Mouse (Mus musculus) right cerebral cortex, postnatal 25 days (tissue): Measurements from ENCODE around the gene Mmp19.
A peak's percentile ranks its signal among the peaks of the same experiment; 100 is the strongest.
"Not testable (repeated sequence)": the region's sequence is repeated elsewhere in the genome, so short reads cannot be mapped to it uniquely, and the experiment has no call there.

Experiments used
- DNase-seq: peaks from one replicate; pipeline ENCODE4 v3.0.0; 2022

Gene Mmp19

DNA sequence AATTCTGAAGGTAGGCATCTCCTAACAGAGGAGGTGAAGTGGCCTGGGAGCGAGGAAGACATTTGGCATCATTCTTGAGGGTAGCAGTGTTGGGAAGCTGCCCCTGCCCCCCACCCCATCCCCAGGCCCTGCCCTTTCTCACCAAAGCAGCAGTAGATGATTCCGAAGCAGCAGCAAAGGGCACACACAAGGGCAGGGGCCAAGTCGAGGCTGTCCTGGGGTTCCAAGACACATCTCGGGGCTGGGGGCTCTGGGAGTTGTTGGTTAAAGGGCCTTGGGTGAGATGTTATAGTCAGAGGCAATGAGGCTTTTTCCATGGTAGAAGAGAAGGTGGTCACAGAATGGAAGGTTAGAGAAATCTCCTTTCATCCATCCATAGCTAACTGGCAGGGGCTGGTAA, 12.2 kb downstream of the Mmp19 start:
- no peak for DNase-seq

DNA sequence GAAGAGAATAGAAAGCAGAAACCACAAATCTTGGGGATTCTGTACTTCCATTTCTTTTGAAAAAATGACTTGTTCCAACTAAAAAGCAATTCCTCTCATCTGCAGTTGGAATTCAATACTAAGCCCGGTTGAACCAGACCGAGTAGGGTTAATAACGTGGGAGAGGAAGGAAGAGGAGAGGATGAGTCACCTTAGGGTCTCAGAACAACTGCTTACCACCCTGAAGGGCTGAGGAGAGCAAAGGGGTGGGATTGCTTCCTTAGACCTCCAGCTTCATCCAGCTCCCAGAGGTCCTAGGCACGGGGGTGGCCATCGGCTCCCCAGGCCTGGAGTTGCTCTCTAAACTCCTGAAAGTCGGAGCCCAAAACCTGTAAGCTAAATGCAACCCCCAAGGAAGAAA, 12.7 kb downstream of the Mmp19 start:
- no peak for DNase-seq

DNA sequence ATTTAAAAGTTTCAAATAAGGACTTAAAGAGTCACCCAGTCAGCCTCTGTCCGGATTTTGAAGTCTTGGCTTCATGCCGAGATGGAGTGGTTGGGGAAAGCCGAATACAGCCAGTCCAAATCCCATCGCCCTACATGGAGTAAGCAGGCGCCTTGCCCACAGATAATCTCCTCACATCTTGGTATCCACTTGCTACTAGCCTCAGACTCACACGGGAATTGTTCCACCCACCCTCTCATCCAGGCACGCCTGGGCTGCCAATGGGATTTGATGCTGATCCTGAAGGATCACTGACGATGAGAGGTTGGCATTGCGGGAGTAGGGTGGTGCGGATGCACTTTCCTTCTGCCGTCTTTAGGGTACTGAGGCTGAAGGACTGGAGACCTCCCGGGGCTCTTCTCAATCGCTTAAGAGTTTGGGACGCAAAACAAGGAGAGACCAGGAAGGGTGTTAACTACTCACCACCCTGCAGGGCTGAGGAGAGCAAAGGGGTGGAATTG, 13.1 kb downstream of the Mmp19 start, which contains the start of gene Dnajc14:
TSS of gene Dnajc14 (plus strand) at position 292 of the 500 bp plus-strand sequence.
- peak; percentile 64 for DNase-seq

DNA sequence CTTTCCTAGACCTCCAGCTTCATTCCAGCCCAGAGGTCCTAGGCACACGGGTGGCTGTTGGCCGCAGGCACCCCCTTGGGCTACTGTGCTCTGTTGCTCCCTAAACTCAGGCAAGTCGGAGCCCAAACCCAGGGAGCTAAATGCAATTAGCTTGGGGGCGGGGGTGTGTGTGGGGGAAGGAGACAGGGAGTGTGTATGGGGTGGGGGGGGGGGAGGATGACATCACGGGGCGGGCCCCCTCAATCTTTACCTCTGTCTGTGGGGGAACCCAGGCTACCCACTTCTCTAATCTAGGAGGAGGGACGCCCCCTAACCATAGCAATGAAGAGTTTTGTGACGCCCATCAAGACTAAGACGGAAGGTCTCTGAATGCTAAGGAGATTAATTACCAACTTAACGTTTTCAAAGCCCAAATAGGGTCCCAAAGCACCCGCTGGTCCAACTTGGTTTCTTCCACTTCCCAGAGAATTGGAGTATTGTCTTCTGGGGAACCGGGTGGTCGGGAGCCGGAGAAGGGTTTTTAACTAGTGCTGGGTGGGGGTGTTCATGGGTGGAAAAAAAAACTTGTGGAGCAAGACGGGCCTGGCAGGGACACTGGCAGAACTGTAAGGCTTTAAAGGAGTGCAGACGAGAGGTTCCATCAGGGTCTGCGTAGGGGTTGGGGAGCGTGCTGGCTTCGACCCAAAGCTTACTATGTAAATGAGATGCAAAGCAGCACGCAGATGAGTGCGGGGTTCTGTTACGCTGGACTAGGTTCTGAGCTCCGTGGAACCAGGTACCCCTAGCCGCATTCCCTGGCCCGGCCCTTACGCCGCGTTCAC, 13.8 kb downstream of the Mmp19 start, which contains the start of gene Tmem198b:
TSS of gene Tmem198b (minus strand) at position 100 of the 821 bp plus-strand sequence.
- peak; percentile 66 for DNase-seq

DNA sequence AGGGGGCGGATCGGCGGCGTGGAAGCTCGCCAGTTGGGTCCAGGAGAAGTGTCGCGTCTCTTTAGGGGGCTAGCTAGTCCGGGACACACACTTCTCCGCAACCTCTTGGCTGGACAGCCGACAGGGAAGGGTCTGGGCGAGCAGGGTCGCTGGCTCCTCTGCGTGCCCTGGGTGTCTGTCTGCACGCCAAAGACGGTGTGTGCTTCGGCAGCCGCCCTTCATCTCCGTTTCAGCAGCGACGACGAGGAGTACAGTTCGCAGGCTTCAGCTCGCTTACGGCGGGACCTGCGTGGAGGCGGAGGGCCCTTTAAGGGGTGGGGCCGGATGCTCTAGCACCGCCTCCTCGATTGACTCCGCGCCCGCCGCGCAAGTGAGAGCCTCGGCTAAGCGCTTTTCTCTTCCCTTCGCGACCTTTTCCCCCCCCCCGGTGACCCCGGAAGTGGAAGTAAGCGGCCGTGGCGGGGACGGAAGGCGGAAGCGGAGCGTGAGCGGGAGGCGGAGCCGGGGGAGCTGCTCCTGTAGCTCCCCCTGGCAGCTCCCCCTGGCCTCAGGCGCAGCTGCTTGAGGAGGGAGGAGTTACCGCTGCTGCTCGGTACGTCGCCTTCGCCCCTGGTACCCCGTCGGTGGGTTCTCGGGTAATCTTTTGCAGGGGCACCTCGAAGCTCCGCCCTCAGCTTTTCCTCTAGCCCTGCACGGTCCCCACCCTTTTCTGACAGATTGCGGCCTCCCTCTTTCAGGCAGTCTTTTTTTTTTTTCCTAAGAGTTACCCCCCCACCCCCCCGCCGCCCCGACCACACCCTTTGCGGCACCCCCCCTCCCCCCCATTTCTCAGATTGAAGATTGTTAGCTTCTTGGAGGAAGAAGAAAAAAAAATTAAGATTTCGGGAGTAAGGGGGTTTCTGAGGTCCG, 14.6 kb downstream of the Mmp19 start:
- DNase-seq: peak; percentile 93

DNA sequence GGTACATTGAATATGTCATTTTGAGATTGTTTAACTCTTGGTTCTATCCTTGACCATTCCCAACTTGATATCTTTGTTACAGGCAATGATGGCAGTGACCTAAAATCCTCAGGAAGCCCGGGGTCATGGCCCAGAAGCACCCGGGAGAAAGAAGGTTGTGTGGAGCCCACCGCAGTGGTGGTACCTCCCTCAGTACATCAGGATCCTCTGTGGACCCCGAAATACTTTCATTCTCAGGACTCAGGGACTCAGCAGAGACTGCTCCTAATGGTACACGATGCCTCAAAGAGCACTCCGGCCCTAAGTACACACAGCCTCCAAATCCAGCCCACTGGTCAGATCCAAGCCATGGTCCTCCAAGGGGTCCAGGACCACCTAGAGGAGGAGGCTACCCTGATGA, 15.4 kb downstream of the Mmp19 start:
- DNase-seq: no peak

DNA sequence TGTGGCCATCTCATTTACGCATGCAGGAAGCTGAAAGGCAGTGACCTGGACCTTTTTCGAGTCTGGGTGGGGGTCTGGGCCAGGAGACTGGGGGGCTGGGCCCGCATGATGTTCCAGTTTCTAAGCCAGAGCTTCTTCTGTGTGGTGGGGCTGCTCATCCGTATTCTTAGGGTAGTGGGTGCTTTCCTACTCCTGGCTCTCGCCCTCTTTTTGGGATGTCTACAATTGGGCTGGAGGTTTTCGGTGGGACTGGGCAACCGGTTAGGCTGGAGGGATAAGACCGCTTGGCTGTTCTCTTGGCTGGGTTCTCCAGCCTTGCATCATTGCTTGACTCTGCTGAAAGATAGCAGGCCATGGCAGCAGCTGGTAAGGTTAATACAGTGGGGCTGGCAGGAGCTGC, 16.3 kb downstream of the Mmp19 start:
- DNase-seq: no peak

DNA sequence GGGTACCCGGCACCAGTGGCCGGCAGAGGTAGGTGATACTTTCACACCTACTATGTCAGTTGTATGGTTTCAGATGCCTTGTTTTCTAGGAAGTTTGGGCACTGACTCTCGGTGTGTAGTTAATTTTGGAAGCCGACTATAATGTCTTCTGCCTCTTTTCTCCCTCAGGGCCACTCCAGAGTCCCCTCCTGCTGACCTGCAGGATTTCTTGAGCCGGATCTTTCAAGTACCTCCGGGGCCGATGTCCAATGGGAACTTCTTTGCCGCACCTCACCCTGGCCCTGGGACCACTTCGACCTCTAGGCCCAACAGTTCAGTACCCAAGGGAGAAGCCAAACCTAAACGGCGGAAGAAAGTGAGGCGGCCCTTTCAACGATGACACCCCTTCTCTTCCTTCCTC, 26.3 kb downstream of the Mmp19 start, which contains the start of gene Sarnp:
TSS of gene Sarnp (plus strand) at position 301 of the 400 bp plus-strand sequence.
- no peak for DNase-seq

DNA sequence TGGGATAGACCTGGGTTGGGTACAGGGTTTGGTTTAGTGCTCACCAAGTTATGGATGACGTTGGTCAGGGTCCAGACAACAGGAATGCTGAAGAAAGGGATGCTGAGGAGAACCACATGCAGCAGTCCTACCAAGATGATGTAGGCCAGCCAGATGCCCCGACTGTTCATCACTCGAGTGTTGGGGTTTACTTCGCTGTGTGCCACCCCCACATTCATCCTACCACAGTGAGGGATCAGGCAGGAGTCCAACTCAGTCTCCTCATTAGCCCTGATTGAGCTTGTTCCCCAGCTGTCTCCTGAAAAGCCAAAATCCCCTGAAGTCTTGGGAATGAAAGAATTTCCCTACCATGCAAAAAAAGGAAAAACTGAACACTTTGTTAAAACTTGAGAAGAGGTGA, 29.5 kb downstream of the Mmp19 start:
- DNase-seq: no peak

DNA sequence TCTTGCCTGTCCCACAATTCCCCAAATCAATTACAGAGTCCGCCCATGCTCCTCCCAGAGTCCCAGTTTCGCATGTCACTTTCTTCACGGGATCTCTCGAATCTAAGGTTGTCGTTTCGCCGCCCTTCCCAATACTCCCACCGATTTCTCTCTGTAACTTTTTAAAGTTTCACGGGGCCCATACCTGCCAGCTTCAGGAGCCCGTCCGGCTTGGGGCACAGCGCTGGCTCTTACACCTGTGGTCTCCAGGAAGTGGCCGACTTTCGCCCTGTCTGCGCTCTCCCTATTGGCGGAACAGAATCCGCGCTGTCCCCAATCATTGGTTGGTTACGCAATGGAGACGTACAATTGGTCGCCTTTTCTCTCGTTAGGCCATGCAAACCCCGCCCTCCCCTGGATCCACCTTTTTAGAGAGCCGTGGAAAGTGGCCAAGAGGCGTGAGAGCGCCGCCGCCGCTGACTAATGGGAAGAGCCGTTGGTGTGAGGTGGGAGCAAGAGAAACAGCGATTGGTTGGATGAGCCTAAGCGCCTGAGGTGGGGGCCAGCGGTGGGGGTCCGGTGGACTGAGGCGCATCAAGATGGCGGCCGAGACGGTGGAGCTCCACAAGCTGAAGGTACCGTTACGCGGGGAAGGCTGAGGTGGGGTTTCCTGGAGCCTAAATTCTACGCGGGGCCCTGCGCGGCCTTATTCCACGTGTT, 30.8 kb downstream of the Mmp19 start, which contains the start of gene Ormdl2:
TSS of gene Ormdl2 (minus strand) at position 288 of the 699 bp plus-strand sequence.
- DNase-seq: peak; percentile 99

DNA sequence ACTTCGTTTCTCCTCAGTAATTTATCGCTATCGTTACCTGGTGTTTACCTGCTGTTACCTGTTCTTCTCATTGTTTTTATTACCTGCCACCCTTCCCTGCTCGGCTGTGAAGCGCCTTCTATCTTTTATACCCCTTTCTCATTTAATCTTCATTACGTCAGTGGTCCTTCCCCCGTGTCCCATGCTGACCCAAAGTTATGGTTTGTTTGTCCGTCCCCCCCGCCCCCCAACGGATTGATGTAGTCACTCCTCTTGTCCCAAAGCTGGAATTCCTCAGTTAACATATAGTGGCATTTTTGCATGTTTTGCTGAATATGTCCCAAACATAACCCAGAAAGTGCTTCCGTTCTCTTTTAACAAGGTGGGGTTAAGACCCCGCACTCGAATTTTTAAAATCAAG, 31.4 kb downstream of the Mmp19 start:
- no peak for DNase-seq

DNA sequence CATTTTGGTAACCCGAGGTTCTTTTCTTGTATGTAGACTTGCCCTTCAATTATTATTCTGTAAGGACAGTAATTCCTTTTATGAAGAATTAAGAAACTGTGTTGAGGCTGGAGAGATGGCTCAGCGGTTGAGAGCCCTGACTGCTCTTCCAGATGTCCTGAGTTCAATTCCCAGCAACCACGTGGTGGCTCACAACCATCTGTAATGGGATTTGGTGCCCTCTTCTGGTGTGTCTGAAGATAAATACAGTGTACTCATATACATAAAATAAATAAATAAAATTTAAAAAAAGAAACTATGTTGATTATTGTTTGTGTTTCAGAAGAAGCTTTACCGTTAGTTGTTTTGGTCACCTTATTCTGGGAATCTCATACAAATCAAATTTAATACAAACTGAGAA, 32.4 kb downstream of the Mmp19 start:
- DNase-seq: not testable (repeated sequence)

DNA sequence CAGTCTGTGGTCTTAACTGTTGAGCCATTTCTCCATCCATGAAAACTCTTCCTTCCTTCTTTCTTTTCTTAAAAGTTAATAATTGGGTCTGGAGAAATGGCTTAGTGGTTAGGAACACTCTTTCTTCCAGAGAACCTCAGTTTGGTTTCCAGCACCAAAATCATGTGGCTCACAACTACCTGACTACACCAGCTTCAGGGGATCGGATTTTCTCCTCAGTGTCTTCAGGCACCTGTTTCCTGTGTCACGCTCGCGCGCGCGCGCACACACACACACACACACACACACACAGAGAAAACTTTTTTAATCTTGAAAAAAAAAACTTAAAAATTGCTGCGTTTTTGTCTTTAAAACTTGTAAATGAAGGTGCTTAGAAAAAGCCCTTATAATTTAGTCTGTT, 33.1 kb downstream of the Mmp19 start:
- no peak for DNase-seq

DNA sequence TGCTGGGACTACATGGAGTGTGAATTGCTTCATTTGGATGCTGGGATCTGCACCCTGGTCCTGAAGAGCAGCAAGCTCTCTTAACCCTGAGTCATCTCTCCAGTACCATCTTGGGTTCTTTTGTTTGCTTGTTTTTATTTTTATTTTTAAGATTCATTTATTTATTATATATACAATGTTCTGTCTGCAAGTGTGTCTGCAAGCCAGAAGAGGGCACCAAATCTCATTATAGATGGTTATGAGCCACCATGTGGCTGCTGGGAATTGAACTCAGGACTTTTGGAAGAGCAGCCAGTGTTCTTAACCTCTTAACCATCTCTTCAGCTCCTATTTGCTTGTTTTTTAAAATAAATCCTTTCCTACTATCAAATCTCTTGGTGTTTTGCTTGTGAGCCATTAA, 46.7 kb downstream of the Mmp19 start:
- no peak for DNase-seq

DNA sequence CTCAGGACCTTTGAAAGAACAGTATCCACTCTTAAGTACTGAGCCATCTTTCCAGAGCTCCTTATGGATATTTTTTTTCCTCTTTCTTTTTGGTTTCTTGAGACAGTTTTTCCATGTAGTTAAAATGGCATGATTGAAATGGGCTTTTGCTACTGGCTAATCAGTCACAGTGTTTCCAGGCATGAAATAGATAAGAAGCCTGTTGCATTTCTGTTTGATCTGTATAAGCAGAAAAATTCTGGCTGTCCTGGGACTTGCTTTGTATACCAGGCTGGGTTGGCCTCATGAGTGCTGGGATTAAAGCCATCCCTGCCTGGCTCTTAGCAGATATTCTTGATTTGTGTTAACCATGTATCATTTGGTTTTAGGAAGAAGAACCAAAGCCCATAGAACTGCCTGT, 48.7 kb downstream of the Mmp19 start:
- no peak for DNase-seq

DNA sequence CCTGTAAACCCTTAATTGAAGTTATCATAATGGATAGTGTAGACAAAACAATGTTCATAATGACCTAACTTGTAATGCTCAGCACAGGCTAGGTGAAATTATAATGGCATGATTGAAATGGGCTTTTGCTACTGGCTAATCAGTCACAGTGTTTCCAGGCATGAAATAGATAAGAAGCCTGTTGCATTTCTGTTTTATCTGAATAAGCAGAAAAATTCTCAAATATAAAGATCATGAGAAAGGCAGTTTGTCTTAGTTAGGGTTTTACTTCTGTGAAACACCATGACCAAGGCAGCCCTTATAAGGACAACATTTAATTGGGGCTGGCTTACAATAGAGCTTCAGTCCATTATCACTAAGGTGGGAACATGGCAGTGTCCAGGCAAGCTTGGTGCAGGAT, 49.9 kb downstream of the Mmp19 start:
- no peak for DNase-seq

DNA sequence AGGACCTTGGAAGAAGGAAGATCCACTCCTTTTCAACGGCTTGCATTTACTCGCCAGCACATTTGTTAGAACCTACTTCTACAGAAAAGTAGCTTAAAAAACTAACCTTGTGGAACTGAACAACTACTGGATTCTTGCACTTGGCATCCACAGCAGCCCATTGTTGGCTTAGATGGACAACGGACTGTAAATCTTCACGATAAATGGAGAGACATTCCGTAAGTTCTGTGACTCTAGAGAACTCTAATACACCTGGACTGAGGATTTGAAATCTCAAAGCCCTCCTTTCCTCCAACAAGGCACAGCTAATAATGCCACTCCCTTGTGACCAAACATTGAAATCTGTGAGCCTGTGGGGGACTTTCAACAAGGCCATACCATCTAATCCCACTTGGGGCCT, 52.5 kb downstream of the Mmp19 start:
- no peak for DNase-seq

DNA sequence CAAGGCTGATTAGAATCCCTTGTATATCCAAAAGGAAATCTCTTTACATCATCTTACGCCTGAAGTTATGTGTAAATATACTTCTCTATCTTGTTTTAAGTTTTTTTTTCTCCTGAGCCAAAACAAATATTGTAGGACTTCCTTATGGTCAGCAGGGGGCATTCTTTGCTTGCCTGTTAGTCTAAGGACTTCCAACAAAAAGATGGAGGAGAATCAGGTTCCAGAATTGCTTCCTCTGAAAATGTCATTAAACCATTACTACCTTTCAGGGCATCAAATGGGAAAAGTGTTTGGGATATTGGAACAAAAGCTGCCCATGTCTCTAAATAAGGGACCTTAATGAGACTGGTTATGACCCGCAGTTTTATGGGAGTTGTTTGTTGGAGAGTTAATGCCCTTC, 54.8 kb downstream of the Mmp19 start:
- no peak for DNase-seq

DNA sequence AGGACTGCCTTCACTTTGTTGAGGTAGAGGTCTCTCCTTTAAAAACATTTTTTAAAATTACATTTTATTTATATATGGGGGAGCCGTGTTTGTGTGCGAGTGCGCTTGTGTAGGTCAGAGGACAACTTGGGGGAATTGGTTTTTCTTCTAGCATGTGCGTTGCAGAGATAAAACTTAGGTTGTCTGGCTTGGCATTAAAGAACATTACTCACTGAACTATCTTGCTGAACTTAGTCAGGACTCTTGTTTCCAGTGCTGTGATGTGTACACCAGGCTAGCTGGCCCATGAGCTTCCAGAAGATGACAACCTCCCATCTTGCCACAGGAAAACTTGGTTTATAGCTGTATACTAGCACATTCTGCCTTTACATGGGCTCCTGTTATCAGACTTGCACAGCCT, 56.0 kb downstream of the Mmp19 start:
- no peak for DNase-seq

DNA sequence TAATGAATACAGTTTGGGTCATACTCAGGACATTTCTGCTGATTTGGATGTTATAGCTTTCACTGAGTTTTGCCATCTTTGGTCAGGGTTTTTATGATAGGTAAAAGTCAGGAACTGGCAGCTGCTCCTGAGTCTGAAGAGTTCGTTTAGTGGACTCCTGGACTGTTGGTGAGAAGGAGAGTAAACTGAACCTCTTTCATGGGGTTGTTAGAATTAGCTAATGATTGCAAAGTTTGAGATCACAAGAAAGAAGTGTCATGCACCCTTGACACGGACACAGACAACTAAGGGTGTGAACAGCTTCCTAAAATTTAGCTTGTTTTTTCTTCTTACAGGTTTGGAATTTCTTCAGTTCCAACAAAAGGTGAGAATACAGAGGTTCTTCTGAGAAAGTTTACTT, 57.7 kb downstream of the Mmp19 start:
- DNase-seq: no peak

DNA sequence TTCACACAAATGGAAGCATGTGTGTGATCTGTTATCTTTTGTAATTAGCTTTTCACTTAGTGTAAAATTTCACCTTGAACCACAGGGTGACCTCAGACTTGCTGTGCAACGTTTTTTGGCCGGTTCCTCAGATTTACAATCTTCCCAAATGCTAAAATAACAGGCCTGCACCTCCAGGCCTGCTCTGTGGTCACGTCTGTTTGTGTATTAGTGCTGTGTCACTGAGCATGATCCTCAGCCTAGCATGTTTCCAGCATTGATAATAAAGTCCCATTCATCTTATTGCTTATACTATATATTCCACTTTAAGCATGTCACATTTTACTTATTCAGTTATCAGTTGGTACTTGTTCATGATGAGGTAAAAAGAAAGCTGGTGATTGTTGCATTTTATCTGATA, 59.6 kb downstream of the Mmp19 start:
- no peak for DNase-seq
